Mouse (Mus musculus) inflammation-experienced regulatory T-cells (primary cell): ENCODE measurements around the gene Tex19.2. TPM values are rescaled to one million over a fixed set of nuclear protein-coding genes. Genes with fewer than 3 reads are reported as not detected.

Experiments
- polyA plus RNA-seq, 2 experiments: library from polyadenylated mRNA; unstranded; fragments of 100-300 nt; shearing (Covaris generic); gene quantifications; one replicate each; pipeline ENCODE4 v1.2.1; 2017

Gene Tex19.2
- polyA plus RNA-seq: 1 to 10 TPM in 1 of 2 experiments, not detected in 1; 1.9 TPM

DNA sequence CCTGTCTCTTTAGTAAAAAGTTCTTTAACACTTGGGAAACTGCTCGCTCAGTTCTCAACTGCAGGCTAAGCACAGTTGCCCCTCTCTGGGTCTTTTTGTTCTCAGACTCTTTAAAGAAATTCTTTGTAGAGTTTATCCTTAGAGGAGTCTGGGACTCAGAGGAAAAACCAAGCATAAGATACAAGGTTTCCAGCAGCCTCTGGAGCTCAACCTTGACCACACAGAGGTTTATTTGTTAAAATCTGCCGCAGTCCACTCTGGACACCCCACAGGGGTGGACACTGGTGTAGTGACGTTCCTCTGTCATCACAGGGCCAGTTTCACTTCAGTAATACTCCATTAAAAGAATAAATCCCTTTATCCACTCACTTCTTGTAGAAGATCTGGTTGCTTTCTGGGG lies at the start of gene Tex19.2:
TSS of gene Tex19.2 (minus strand) at position 101 of the 400 bp plus-strand sequence.

DNA sequence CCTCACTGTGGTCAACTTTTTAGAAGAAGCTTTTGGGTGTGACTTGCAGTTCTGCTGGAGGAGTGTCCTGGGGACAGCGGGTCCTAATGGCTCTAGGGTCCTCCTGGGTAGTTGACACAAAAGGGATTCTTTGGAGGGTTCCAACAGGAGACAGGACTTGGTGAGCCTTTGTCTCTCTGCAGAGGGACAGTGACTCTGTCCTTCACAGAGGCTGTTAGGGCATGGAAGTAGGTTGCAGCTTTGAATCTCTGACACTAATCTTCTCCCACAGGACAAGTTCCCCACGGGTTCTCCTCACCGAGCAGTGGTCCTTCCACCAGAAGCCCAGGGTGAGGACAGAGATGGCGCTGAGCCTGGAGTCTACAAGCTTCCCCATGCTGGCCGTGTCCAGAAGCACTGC lies 41.5 kb upstream of the Tex19.2 start, which contains the start of gene Uts2r:
TSS of gene Uts2r (plus strand) at position 301 of the 400 bp plus-strand sequence.

GRCm38 (mm10) chr11:121145865-121146264 lies 27.4 kb upstream of the Tex19.2 start, which contains the start of gene Tex19.1:
Tex19.1 (plus strand) TSS chr11:121146143.

GRCm38 (mm10) chr11:121081120-121081519 lies 37.4 kb downstream of the Tex19.2 start, which contains the start of gene Sectm1a:
Sectm1a (minus strand) TSS chr11:121081220.

Other genes starting within 250 kb of the Tex19.2 start
- gene Ccdc57, start 185.8 kb downstream of the Tex19.2 start, polyA plus RNA-seq: 1 to 10 TPM in 1 of 2 experiments, under 1 TPM in 1; 0.48 to 1.1 TPM
- gene Slc16a3, start 170.2 kb downstream of the Tex19.2 start, polyA plus RNA-seq: 1 to 10 TPM; 4.9 to 9.9 TPM
- gene Csnk1d, start 127.3 kb downstream of the Tex19.2 start, polyA plus RNA-seq: 100 to 1,000 TPM; 149 TPM
- gene Cd7, start 79.3 kb downstream of the Tex19.2 start, polyA plus RNA-seq: 10 to 100 TPM; 74.6 to 85.2 TPM
- gene Sectm1b, start 55.1 kb downstream of the Tex19.2 start, polyA plus RNA-seq: not detected
- gene Sectm1a, start 37.5 kb downstream of the Tex19.2 start, polyA plus RNA-seq: not detected
- gene Tex19.1, start 27.5 kb upstream of the Tex19.2 start, polyA plus RNA-seq: not detected
- gene Uts2r, start 41.6 kb upstream of the Tex19.2 start, polyA plus RNA-seq: under 1 TPM in 1 of 2 experiments, not detected in 1; 0.98 TPM
- gene Hexdc, start 85.8 kb upstream of the Tex19.2 start, polyA plus RNA-seq: 1 to 10 TPM; 2.6 to 3.7 TPM
- gene Ogfod3, start 86.0 kb upstream of the Tex19.2 start, polyA plus RNA-seq: 10 to 100 TPM in 1 of 2 experiments, 1 to 10 TPM in 1; 5.7 to 13.2 TPM
- gene Cybc1, start 110.6 kb upstream of the Tex19.2 start, polyA plus RNA-seq: 100 to 1,000 TPM; 108 to 143 TPM
- gene Narf, start 118.6 kb upstream of the Tex19.2 start, polyA plus RNA-seq: 10 to 100 TPM; 21.9 to 31.5 TPM
- gene Foxk2, start 141.3 kb upstream of the Tex19.2 start, polyA plus RNA-seq: 10 to 100 TPM; 17.4 to 20.9 TPM
- 10 to 100 TPM; 37.7 to 43.6 TPM for gene Wdr45b, start 235.8 kb upstream of the Tex19.2 start, polyA plus RNA-seq